Mouse (Mus musculus) spleen, adult 18-20 months (tissue): ENCODE measurements at regions not wholly inside any gene's neighbourhood (a gene's known extent, or its start where the extent isn't known, plus 50 kb on each side); places are given as distances from the start of the nearest gene placed in this dataset.
"Not testable (repeated sequence)": the region's sequence is repeated elsewhere in the genome, so short reads cannot be mapped to it uniquely, and the experiment has no call there.

Experiments
- DNase-seq, 2 experiments: peaks; one replicate each; pipeline ENCODE4 v3.0.0; 2022; ENCODE audit warnings: mixed read lengths in 2 of 2

DNA sequence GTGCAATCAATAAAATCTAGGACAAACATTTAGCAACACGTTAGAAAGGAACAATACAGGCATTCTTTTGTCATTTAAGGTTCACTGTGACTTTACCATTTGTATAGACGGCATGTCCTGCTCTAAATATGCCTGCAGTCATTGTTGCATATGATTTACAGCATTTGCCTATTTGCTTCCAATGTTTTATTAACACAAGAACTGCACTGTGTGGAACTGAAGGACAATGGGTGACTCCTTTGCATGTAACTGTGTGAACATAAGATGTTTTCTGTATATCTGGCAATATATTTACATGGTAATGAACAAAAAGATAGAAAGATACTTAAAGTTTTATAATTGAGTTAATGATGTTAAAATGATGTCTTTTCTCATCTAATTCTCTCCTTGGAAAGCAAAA lies 57.1 kb downstream of the Pou4f1 start:
- DNase-seq = no peak

GRCm38 (mm10) chr14:104410292-104410691 lies 57.5 kb downstream of the Pou4f1 start:
- no peak for DNase-seq

DNA sequence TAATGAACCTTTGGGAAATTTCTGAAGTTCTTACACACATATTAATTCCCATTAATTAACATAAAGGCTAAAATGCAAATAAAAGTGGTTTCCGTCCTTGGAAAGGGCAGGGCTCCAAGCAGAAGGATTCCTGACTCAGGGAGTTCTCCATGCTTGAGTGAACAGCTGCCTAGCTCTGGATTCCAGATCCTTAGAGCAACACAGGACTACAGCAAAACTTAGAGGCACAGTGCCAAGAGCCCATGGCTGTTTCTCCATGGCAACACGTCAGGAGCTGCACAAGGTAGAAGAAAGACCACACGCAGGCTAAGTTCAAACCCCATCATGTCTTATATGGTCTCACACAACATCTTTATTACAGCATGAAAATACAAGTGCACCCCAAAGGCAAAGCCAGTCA lies 61.7 kb downstream of the Pou4f1 start:
- no peak for DNase-seq

GRCm38 (mm10) chr14:104389297-104390071 lies 78.3 kb downstream of the Pou4f1 start:
- no peak for DNase-seq

GRCm38 (mm10) chr14:104388879-104389278 lies 78.9 kb downstream of the Pou4f1 start:
- DNase-seq = no peak

DNA sequence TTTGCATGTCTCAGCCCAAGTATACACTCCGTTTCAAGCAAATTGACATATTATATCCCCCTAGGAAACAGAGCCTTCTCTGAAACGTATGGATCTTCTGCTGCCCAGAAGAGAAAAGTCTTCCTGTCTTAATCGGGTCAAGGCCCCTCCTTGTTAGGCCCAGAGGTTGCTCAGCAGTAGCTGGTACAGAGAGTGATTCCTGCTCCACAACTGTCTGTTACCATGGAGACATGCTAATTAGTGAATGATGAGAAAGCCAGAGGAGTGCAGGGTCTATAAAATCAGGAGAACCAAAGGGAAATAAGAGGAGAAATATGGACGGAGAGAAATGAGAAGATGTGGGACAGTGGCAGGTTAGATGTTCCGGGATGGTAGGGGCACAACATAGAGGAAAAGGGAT lies 86.8 kb downstream of the Pou4f1 start:
- DNase-seq = no peak

GRCm38 (mm10) chr14:104372776-104373175 lies 95.0 kb downstream of the Pou4f1 start:
- no peak for DNase-seq

DNA sequence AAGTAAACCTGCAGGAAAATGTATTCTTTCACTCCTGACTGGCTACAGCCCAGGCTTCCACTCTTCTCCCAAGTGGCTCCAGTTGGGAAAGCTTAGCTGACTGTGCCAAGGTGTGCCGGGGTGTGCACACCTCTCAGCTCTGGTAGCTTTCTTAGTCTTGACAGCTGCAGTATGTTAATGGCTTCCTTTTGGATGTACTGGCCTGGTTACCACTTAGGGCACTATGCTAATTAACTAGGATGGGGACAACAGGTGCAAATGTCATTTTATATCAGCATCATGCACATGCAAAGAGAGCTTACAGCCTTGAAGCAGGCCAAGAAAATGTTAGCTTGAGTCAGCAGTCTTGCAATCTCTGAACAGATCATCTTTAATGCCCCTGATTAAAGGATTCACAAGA lies 111.2 kb downstream of the Pou4f1 start:
- no peak for DNase-seq

- DNase-seq = not testable (repeated sequence)
Measured at GRCm38 (mm10) chr14:104336783-104337182, 131.0 kb downstream of the Pou4f1 start.

DNA sequence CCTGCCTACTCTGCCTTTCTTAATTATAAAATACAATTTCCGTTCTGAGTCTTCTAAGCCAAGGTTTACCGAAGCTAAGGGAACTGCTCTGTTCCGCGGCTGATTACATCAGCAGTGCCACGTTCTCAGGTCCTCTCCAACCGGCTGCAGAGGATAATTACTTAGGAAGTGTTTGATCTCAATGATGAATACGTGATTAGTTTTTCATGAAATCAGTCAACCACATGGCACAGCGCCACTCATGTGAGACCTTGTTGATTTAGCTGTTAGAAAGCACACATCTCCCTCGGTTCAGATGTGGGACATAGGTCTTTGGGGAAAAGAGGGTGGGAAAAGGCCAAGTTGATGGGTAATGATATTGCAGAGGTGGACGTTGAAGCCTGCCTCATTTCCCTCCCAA lies 141.7 kb downstream of the Pou4f1 start:
- no peak for DNase-seq

- DNase-seq = no peak
Measured at GRCm38 (mm10) chr14:104300141-104300540, 167.7 kb downstream of the Pou4f1 start.

GRCm38 (mm10) chr14:104298312-104298711 lies 169.5 kb downstream of the Pou4f1 start:
- DNase-seq = no peak

- DNase-seq = no peak
Measured at GRCm38 (mm10) chr14:104297316-104298311, 170.2 kb downstream of the Pou4f1 start.

DNA sequence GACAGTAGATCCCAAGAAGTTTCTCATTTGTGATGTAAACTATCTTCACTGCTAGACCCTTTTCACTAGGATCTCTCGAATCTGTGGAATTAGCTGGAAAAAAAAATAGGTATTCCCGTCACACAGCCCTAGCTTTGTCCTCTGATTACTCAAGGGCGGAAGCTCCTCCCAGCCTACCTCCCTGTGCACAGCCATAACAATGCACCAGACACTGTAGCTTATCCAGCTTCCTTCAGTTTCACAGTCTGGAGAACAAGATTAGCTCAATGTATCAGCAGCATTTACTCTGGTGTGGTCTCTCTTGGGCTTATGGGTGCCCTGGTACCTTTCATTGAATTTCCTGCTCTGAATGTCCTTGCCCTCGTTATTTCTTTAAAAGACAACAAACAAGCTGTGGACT lies 174.0 kb downstream of the Pou4f1 start:
- DNase-seq = no peak

GRCm38 (mm10) chr14:104293147-104293546 lies 174.7 kb downstream of the Pou4f1 start:
- DNase-seq = no peak

- DNase-seq = no peak
Measured at GRCm38 (mm10) chr14:104280353-104280752, 187.4 kb downstream of the Pou4f1 start.

GRCm38 (mm10) chr14:104279890-104280289 lies 187.9 kb downstream of the Pou4f1 start:
- no peak for DNase-seq

DNA sequence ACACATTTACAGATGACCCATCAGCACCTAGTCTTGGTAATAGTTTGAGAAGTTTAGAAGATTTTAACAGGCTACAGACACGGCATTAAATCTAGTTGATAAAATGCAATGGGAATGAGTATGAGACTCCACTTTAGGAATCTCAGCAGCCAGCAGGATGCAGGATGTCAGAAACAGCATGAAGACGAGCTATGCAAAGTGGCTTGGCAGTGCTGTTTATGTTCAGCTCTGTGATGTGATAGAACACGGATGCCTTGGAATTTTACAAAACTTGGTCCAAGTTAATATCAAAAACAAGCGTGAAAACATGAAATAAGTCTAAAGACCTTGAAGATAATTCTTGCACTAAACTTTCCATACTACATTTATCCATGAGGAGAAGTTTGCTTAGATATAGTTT lies 193.0 kb downstream of the Pou4f1 start:
- DNase-seq = no peak

DNA sequence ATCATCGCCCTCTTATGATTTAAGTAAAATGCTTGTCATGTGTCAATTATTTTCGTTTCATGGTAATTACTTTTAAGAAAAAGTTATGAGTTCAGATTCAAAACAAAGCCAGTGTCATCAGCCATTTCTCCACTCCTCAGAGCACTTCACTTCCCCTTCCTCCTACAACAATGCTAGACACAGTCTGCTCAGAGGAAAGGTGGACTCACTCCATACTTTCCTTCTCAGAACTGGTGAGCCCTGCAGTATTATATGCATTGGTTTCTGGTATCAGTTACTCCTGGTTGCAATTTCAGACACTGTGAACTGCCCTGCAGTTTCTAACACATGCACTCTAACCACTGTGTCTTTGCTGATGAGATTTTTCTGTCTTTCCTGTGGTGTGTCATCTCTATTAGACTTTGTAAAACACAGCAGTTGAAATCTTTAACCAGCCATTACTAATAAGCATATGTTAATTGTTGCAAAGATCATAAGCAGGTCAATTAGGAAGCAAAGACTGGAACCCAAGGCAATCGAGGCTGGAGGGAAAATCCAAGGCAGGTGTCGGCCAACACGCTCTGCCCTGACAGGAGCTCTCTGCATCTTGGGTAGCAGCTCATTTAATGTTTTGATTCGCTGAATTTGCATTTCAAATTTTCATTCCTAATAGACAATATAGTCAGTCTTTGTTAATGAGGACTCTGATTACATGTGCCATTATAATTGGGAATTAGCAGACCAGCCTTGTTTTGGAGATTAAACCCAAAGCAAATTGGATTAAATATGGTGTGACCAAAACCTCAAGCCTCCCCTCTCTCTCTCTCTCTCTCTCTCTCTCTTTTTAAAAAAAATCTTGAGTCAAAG lies 202.7 kb downstream of the Pou4f1 start:
- no peak for DNase-seq

GRCm38 (mm10) chr14:104216965-104217364 lies 250.8 kb downstream of the Pou4f1 start:
- no peak for DNase-seq

- DNase-seq = no peak
Measured at GRCm38 (mm10) chr14:104210719-104211118, 257.1 kb downstream of the Pou4f1 start.

DNA sequence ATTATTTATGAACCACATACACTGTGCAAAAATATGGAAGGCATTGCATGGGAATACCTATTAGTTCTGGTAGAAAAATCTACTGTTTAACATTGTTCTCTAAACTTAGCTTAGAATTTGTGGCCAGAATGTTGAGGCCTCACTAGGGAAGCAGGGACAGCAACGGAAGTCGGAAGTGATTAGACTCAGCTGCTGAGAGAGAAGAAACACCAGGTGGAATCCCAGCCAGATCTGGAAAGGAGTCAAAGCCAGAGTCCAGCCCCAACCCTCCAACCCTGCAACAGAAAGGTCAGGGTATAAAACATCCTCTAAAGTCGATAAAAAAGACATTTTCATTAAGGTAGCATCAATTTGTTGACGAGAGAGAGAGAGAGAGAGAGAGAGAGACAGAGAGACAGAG lies 258.9 kb downstream of the Pou4f1 start:
- no peak for DNase-seq
